Mouse (Mus musculus) left cerebral cortex, postnatal 14 days (tissue): Measurements from ENCODE around the gene Actn4. TPM values are rescaled to one million over a fixed set of nuclear protein-coding genes. Genes with fewer than 3 reads are reported as not detected.

Experiments used
- DNase-seq, 2 experiments: peaks; one replicate each; pipeline ENCODE4 v3.0.0; 2021 to 2022; ENCODE audit warnings: low spot score in 2 of 2, mixed read lengths in 1 of 2
- intact Hi-C: fragments of 180-260 bp; cut with DNase I; formaldehyde crosslinking; loops from one replicate; pipeline ENCODE4 v1.15.1; 2025
- total RNA-seq, 2 experiments: library from RNA; stranded (reverse); gene quantifications; 2 replicates each; pipeline ENCODE4 v1.2.3; 2021

Gene Actn4
- total RNA-seq, 2 experiments from 2014 or later = 177 to 205 TPM

DNA sequence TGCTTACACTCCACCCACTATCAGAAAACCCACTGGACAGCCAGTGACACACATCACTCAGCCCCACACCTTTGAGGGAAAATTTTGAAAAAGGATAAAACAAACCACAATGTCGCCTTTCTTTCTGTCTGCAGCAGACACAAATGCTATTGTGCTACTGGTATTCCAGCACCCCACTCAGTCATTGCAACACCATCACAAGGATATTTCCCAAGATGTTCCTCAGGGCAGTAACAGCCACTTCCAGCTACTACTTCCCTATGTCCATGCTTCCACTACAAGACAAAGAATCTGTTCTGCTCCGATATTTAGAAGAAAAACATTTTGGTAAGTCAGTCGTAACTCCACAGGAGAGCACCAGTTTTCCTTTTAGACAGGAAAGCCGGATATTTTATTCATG, 7.4 kb downstream of the Actn4 start:
- intact Hi-C loops = loop anchor here (5.0 kb wide), 1 partner anchor 32 kb away; no protein-coding TSS in a partner anchor
- no peak for DNase-seq

DNA sequence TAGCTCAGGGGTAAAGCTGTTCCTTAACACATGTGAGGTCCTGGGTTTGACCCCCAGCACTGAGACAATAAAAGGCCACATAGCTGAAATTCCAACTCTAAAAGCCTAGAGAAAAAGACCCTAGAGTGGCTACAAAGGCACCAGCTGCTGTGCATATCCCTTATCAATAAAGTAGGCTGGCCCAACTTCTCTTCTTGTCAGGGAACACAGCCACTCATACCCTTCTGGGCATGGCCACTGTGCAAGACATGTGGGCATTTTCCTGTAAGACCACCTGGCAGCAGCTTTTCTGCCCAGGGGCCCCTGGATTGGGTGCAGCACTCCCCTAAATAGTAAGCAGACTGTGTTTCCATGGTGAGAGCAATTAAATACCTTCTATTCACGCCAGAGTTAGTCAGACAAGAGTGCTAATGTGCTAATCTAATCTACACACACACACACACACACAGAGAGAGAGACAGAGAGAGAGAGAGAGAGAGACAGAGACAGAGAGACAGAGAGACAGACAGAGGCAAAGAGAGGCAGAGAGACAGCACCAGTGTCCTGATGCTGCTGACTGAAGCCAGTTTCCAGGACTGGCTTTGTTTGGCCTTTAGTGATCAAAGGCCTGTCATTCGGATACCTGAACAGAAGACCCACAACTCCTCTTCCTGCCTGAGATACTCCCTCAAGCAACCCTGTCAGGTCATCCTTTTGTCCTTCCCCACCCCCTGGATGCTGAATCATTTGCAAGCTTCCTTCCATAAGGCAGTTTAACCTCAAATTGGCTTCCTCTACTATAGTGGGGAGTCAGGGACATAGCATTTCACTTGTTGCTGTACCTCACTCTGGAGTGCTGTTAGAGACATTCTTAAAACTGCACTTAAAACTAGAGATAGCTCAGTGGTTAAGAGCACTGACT, 8.4 kb downstream of the Actn4 start:
- intact Hi-C loops = no loop called here

DNA sequence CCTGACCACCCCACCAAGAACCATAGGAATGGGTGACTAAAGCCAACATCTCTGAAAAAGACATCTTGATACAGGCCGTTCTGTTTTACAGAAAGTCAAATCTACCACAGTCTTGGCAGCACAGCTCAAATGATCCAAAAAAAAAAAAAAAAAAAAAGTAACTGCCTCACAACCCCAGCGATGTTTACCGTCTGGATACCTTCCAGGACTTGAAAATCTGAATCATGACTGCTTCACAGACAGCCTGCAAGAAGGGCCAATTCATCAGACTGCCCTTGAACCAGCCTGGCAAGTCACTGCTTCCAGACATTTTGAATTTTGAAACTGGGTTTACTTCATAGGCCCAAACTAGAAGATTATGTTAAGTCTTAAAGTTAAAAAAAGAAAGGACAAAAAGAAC, 9.4 kb downstream of the Actn4 start:
- intact Hi-C loops = no loop called here
- peak in 1 of 2 experiments; percentile 36 for DNase-seq

More for the DNA sequence above, 8.4 kb downstream of the Actn4 start:
- no peak for DNase-seq

DNA sequence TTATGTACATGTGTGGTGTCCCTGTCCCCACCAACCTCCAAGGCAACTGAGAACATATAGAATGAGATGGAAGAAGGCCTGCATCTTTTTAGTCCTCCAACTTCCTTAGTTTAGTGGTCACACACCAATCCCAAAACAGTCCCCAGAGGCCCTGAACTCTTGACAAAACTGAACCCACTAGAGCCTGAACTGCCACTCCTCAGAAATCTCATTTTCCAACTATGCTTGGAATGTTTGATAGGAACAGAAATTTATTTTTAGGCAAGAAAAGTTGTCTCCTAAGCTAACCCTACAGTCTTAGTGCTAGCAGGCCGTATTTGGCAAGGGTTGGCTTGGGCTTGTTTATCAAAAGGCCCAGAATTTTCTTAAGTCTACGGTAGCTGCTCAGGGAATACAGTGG, 10.4 kb downstream of the Actn4 start:
- DNase-seq = no peak
- intact Hi-C loops = no loop called here

DNA sequence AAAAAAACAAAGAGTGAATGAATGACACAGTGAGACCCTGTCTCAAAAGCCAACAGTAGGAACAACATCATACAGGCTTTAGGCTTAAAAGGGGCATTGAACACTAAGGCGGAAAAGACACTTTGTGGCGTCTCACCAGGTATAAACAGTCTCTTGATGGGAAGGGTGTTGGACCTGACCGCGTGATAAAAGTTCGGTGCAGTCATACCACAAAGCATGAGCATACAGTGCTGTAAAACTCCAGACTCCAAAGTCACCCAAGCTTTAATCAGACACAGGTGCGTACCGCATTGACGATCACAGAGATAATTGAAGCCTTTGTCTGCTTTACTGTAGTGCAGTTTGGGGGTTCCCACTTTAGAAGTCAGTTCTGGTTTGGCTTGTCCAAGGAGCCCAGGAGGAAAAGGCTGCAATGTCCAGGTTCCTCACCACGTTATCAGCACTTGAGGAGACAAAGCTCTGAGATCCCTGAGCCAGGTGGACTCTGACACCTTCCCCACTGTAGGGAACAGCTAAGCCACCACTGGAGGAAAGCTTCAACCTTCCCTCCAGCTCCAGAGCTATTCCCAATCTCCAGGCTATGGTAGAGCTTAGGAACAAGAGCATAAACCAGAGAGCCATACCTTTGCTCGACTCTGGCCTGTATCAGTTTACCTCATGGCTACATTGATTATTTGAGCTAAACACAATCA, 11.6 kb downstream of the Actn4 start:
- no peak for DNase-seq
- intact Hi-C loops = no loop called here

DNA sequence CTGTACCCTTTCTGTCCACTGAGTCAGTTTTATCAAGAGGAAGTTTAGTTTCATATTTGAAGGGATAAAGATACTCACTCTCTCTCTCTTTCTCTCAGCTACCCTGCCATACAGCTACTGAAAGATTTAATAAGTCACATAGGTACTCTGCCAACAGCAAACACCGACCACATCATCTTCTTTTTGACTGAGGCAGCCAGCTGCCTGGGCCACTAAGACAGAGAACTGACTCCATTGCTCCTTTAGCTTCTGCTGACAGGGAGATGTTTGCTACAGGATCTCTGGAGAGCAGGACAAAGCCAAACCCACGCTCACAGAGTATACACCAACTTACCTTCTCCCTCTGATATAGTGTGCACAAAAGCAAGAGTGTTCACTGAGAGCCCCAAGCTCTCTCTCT, 12.8 kb downstream of the Actn4 start:
- intact Hi-C loops = no loop called here
- DNase-seq = no peak

DNA sequence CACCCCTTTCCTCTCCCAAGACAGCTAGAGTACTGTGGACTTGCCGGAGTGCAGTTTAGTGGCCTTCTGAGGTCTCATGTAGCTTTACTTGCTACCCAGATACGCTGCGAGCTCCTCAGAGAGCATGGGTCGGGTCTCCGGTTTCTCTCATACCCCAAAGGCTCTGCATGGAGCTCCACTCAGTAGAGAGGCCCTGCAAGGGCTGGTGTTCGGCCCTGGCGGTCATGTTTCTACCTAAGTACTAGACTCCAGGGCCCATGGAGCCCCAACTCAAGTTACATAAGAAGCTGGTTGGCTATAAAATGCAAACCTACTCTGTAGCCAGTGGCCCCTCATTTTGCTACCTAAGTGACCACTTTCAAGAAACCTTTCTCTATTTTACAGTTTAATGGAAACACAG, 13.4 kb downstream of the Actn4 start:
- intact Hi-C loops = no loop called here
- no peak for DNase-seq

DNA sequence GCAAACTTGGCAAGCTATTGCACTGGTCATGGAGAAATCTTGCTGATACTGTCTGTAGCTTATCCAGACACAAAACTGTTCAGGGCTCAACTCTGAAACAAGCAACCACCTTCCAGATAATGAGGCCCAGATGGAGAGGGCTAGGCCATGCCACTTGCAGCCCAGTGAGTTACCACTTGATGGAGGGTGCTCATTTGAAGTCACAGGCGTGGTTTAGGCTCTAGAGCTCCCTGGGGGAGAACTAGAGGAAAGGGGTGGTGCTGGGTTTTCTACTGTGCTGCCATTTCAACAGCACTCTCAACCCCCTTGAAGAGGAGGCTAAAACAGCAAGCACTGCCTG, 15.9 kb downstream of the Actn4 start:
- intact Hi-C loops = no loop called here
- DNase-seq = no peak

DNA sequence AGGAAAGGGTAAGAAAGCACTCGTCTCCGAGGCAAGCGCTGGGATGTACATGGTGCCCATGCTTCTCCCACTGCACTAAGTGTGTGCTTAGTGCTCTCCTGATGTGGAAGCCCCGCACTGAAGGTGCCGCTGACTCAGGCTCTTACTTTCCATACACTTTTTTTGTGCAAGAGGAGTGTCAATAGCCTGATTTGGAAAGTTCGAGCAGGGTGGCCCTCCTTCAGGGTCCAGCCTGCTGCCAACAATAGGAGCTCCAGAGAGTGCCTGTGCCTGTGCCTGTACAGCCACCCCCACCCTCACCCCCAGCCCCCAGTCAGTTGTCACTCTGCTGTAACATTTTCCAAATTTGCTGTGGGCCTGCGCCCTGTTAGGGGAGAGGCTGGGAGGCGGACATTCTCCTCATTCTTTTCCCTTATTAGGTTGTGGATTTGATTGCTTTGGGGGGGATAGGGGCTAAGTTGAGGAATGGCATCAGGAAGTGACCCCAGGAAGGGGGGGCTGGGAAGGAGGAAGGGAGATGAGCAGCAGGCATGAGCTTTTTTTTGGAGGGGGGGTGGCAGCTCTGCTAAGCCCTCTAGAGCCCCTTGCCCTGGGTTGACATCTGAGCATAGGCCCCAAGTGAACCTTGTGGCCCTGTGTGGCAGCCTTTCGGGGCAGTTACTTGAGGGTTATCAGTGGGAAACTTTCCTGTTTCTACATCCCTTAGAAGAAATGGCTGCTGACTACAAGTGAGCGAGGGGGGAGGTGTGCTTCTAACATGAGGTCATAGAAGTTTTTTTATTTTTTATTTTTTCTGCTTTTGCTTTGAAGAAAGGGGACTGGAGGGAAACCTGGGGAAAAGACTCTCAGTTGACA, 16.5 kb downstream of the Actn4 start:
- no peak for DNase-seq
- intact Hi-C loops = no loop called here

DNA sequence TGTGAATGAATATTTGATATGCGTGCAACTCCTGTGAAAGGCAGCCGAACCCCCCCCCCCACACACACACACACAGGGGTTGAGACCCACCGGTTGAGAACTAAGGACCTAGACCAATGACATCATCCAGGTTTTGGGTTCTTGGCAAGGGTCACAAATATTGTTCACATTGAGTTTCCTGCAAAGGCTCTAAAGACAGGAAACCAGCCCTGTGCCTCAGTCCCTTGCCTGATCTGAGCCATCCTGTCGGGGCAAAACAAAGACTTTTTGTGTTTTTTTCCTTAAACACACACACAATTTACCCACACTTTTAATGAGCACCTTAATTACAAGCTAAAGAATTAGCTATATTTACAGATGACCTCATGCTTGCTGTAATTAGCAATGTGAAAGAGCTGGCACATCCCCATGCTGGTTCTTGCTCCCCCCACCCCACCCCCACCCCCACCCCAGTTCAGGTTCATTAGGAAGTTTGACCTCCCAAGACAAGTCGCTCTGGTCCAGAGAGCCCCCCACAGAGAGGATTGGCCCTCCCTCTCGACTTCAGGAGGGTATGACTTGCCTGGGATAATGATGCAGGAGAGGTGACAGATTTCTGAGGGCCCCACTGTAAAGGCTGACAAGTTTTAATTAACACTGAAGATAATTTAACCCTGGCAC, 17.3 kb downstream of the Actn4 start:
- DNase-seq = no peak
- intact Hi-C loops = no loop called here

DNA sequence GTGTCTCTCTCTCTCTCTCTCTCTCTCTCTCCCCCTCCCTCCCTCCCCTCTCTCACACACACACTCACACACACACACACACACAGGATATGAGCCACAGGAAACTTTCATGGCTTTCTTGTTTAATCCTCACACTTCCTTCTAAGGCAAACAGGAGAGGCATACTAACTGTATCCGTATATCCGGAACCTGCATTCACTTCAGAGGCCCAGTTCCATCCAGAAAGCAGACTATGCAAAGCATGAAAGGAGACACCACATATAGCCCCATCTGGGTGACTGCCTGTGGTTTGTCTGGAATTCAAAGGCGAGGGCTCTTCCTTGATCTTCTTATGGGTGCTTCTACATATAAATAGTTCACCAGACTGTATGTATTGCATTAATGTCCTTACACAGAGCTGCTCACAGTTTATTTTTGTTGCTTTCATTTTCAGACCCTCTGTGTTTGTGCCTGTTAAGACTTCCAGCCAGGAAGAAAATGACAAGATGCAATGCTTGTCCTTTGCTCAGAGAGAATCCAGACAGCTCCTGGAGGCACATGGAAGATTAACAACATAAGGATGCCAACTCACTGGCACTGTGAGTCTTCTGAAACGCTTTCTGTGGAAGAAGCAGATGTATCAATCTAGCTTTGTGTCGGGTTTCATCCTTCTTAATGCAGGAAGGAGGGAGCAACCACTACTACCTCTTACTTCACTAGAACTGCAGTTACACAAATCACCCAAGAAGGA, 18.5 kb downstream of the Actn4 start:
- peak in 1 of 2 experiments; percentile 51 for DNase-seq

DNA sequence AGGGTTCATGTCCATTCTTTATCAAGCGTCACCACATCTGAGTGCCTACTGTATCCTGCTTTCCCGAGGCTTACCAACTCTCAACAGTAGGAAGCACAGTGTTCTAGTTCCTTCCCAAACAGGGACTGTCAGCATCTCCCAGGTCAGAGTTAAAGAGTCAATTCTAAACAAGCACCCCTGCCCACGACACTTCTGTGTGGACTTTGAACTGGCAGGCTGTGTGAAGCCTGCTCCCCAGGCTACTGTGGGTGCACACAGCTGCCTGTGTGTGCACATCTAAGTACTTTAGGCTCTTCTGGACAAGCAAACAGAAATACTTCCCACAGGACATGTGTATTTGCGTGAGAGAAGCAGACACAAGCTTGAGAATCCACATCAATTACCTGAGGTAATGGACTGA, 20.6 kb downstream of the Actn4 start:
- intact Hi-C loops = no loop called here
- DNase-seq = no peak

More for the DNA sequence above, 18.5 kb downstream of the Actn4 start:
- intact Hi-C loops = no loop called here

DNA sequence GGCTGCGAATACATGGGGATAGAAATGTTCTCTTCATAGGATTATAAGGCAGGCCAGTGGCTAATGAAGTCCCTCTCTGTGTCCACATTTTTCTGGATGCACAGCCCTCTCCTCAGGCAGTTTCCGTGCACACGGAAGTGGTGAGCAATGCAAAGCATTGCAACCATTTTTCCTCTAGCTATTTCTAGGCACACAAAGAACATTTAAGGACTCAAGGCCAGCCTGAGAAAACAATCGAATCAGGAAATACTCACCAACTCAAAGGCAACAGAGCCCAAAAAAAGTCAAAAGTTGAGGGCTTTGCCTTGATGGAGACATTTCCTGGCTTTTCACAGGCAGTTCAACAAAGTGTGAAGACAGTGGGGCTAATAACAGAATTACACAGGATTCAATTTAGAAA, 21.0 kb downstream of the Actn4 start:
- intact Hi-C loops = no loop called here
- DNase-seq = no peak

DNA sequence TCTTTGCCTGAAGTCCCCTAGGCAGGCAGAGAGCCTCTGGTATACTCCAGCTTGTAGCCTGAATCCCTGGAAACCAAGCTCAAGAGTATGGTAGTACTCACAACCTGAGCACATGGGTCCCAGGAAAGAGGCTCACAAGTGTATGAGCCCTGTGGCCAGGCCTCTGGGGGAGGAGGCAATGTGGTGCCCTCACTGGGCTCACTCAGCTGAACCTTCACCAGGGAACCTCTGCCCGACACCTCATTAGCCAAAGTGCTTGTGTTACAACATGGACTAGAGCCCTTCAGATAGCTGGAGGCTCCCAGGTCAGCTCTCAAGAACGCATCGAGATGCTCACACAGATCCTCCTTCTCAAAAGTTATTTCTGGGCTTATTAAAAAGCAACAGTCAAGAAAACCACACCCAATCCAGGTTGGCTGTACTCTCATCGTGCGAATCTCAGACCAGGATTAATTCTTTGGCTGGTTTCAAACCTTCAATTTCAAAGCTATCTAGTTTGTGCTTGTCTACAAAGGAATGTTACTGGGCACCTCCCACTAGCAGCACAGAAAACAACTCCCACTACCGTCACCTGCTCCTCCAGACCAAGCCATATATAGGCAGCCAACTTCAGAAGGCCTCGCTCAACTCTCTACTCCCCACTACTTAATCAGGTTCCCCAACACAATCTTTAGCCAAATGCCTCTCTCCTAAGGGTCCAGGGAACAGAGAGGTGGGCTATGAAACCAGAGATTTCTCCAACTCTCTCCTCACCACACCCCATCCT, 22.5 kb downstream of the Actn4 start:
- intact Hi-C loops = no loop called here
- DNase-seq = no peak

DNA sequence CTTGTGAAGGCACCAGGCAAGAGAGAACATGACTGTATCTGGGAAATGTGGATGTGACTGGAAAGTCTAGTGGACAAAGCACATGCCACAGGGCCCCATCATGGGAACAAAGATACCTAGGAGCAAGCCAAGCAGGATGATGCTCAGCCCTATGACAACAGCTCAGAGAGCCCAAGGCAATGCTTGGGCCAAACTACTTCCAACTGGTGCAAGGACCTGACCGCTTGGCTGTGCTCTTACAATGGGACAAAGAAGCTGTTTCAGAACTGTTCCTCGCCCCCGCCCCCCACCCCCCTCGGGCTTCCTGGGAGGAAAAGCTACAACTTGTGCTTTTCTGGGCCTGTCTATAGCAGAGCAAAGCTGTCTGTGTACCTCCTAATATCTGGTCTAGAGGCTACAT, 23.5 kb downstream of the Actn4 start:
- peak in 1 of 2 experiments; percentile 41 for DNase-seq
- intact Hi-C loops = no loop called here

DNA sequence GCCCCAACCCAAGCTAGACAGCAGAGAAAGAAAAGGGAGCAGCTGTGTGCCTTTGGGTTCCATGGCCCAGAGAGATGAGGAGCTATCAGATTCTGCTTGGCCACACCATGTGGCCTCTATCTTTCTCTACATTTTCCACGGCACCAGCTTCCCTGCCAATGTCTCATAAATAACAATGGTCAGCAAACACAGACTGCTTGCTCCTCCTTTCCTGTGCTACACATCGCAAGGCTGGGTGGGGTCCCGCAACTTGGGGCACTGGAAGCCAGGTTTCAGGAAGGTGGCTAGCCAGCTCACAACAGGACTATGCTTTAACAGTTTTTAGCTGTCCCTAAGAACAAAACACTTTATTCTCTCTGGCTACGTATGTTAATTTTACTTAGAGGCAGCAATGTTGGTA, 25.4 kb downstream of the Actn4 start:
- DNase-seq = no peak

DNA sequence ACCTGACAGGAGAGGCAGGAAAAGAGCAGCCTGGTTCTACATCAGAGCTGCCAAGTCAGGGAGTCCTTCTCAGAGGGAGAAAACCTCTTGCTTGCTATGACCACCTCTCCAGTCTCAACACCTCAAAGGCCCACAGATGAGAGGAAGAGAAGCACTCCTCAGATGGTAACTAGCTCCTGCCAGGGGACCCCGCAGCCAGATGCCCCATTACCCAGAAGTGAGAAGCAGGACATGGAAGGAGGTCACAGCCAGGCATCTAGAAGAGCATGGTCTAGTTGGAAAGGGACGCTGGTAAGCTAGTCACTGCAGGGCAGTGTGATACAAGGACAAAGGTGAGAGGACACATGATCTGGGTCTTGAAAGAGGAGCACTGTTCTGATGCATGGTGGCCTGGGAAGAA, 28.3 kb downstream of the Actn4 start:
- intact Hi-C loops = no loop called here
- no peak for DNase-seq

More for the DNA sequence above, 25.4 kb downstream of the Actn4 start:
- intact Hi-C loops = no loop called here

DNA sequence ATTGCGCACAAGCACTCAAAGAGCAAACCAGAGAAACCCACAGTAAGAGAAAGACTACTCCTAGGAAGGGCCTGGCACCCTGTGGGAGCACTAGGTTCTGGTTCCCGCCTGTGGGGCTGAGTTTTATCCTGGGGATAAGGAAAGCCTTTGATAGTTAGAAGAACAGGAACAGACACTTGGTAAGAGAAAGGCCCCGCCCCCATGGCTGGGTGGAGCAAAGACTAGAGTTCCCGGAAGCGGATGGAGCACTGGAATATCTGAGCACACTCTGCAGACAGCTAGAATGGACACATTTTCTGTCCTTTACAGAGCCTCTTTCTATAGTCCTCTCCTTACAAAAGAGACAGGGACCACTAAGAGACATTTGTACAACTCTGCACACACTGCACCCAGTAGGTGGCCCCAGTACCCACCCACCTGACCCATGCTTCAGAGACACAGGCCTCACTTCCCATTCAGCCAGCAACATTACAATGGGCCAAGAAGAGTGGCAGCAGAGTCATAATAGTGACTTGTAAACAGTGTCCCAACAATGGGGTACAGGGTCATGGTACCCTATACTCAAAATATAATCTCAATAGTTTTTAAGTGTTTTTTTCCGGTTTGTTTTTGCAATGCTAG, 29.6 kb downstream of the Actn4 start:
- intact Hi-C loops = no loop called here
- no peak for DNase-seq
